ENCODE assay signal across 8 mouse cellular contexts in genomic region chr16:50528677-50529510, GRCm38 (mm10).
DNase-seq lines count a peak whose midpoint lies in the region; ATAC-seq and TF ChIP-seq lines count a peak whose summit lies in the region.

No protein-coding gene starts in this region.

- no peaks in the 10 kb centered on the region for H3K36me3 ChIP-seq in hindbrain, embryonic 11.5 days (ENCODE audit: control insufficient read depth, insufficient read depth, low read length)
- no peaks in the 10 kb centered on the region for H3K36me3 ChIP-seq in lung, postnatal 0 days (ENCODE audit: insufficient read depth, low read length)

- H3K4me3 ChIP-seq in hindbrain, embryonic 11.5 days (ENCODE audit: low read depth, low read length): peak overlapping the region; percentile 67
- peak overlapping the region; percentile 59 for H3K4me3 ChIP-seq in lung, postnatal 0 days (ENCODE audit: low read depth, low read length)

- ATAC-seq in hindbrain, embryonic 11.5 days (ENCODE audit: low FRiP score): peak; percentile 88
- ATAC-seq in lung, postnatal 0 days: peak; percentile 93

- no peaks in the 10 kb centered on the region for H3K9me3 ChIP-seq in hindbrain, embryonic 11.5 days (ENCODE audit: control insufficient read depth, low read length)
- no peaks in the 10 kb centered on the region for H3K9me3 ChIP-seq in lung, postnatal 0 days (ENCODE audit: low read length)

- TF ChIP-seq EP300 in lung, postnatal 0 days (IDR thresholded peaks at IDR 0.05): no peak

- peak overlapping the region; percentile 83 for H3K27ac ChIP-seq in hindbrain, embryonic 11.5 days (ENCODE audit: low read depth, low read length)
- H3K27ac ChIP-seq in lung, postnatal 0 days (ENCODE audit: low read length): peak overlapping the region; percentile 85

- whole genome bisulfite sequencing in hindbrain, embryonic 11.5 days: under 1% methylated on average over 67 of the region's 81 CpGs
- under 1% methylated on average over 61 of the region's 81 CpGs for WGBS in lung, postnatal 0 days

- no peaks in the 10 kb centered on the region for H3K4me1 ChIP-seq in hindbrain, embryonic 11.5 days (replicated peaks; ENCODE audit: control insufficient read depth, insufficient read depth, low read length)
- no peaks in the 10 kb centered on the region for H3K4me1 ChIP-seq in lung, postnatal 0 days (ENCODE audit: insufficient read depth, low read depth, low read length)

- no peaks in the 10 kb centered on the region for H3K27me3 ChIP-seq in hindbrain, embryonic 11.5 days (ENCODE audit: control insufficient read depth, insufficient read depth, low read length)
- no peaks in the 10 kb centered on the region for H3K27me3 ChIP-seq in lung, postnatal 0 days (replicated peaks; ENCODE audit: insufficient read depth, low read length)

- TF ChIP-seq CTCF in lung, postnatal 0 days (IDR thresholded peaks at IDR 0.05): no peak

- peak overlapping the region; percentile 93 for H3K4me2 ChIP-seq in hindbrain, embryonic 11.5 days (replicated peaks; ENCODE audit: low read depth, low read length)
- H3K4me2 ChIP-seq in lung, postnatal 0 days (replicated peaks; ENCODE audit: low read depth, low read length): peak overlapping the region; percentile 98

- DNase-seq in MEL-GATA-1-ER (ENCODE audit: extremely low read depth, low read depth): peak; percentile 44
- DNase-seq in cerebellum, adult 8-10 months: peak; percentile 56
- peak; percentile 31 to 72 for DNase-seq in frontal cortex, adult 2 months (ENCODE audit: extremely low spot score in 1 of 2, low spot score in 1 of 2)
- peak; percentile 80 for DNase-seq in hindbrain, embryonic 11.5 days (ENCODE audit: low spot score)
- DNase-seq in layer of hippocampus, postnatal 10 days (ENCODE audit: low spot score in 2 of 2): peak; percentile 59 to 76
- peak; percentile 91 for DNase-seq in lung, postnatal 0 days (ENCODE audit: low spot score)
- peak; percentile 64 for DNase-seq in ovary, postnatal 14 days (ENCODE audit: low spot score)
- DNase-seq in thymus, postnatal 14 days: peak; percentile 69

- H3K9ac ChIP-seq in hindbrain, embryonic 11.5 days (ENCODE audit: low read depth, low read length): peak overlapping the region; percentile 83
- H3K9ac ChIP-seq in lung, postnatal 0 days (replicated peaks; ENCODE audit: low read depth): peak overlapping the region; percentile 58

Comparison
In these comparisons a context has a peak if more than half of its experiments do, and no peak if none do; other contexts are left out.
1. Peak in every context shown above with its lines: DNase-seq, ATAC-seq, H3K4me3 ChIP-seq and H3K27ac ChIP-seq.